Mouse (Mus musculus) liver, postnatal 0 days (tissue): ENCODE data around the gene Lgals9. TPM values are rescaled to one million over a fixed set of nuclear protein-coding genes. Genes with fewer than 3 reads are reported as not detected.

Experiments
- ATAC-seq: fragments of 200-750 bp; cut with Nextera tagmentation; 2 replicates; pipeline ENCODE4 v1.8.0; 2017; ENCODE audit warnings: mild to moderate bottlenecking, moderate library complexity
- DNase-seq: peaks from one replicate; pipeline ENCODE4 v3.0.0-alpha.2; 2016
- H3K27ac ChIP-seq: fragments of 300-500 bp; sonication (generic); 2 replicates; pipeline ENCODE4 v1.5.1; 2014; ENCODE audit warnings: antibody characterized with exemption, moderate library complexity, mild to moderate bottlenecking, low read depth
- H3K27me3 ChIP-seq: fragments of 300-500 bp; sonication (generic); 2 replicates; pipeline ENCODE4 v1.6.1; 2014; ENCODE audit warnings: low read length, control low read depth, mixed read lengths; ENCODE audit not compliant: insufficient read depth
- H3K36me3 ChIP-seq: fragments of 300-500 bp; sonication (generic); replicated peaks from 2 replicates; pipeline ENCODE4 v1.6.1; 2014; ENCODE audit warnings: mild to moderate bottlenecking, control low read depth, low read length, moderate library complexity, mixed read lengths; ENCODE audit not compliant: insufficient read depth
- H3K4me1 ChIP-seq: fragments of 300-500 bp; sonication (generic); 2 replicates; pipeline ENCODE4 v1.6.1; 2014; ENCODE audit warnings: antibody characterized with exemption, mild to moderate bottlenecking, control low read depth; ENCODE audit not compliant: insufficient read depth
- H3K4me2 ChIP-seq: fragments of 300-500 bp; sonication (generic); 2 replicates; pipeline ENCODE4 v1.6.1; 2014; ENCODE audit warnings: low read depth, mild to moderate bottlenecking, low read length, moderate library complexity, mixed read lengths
- H3K4me3 ChIP-seq: fragments of 300-500 bp; sonication (generic); 2 replicates; pipeline ENCODE4 v1.5.1; 2014; ENCODE audit warnings: low read depth, low read length
- H3K9ac ChIP-seq: fragments of 300-500 bp; sonication (generic); replicated peaks from 2 replicates; pipeline ENCODE4 v1.6.1; 2014; ENCODE audit warnings: mild to moderate bottlenecking, moderate library complexity
- H3K9me3 ChIP-seq: fragments of 300-500 bp; sonication (generic); 2 replicates; pipeline ENCODE4 v1.6.1; 2016; ENCODE audit warnings: mild to moderate bottlenecking, control low read depth, low read length, mixed read lengths
- CTCF ChIP-seq: sonication (generic); IDR thresholded peaks from 2 replicates; pipeline ENCODE4 v1.5.1; 2016; ENCODE audit warnings: antibody characterized with exemption, low read depth
- EP300 ChIP-seq: IDR thresholded peaks from 2 replicates; pipeline ENCODE4 v1.6.1; 2016; ENCODE audit warnings: antibody characterized with exemption, low read depth, mild to moderate bottlenecking
- WGBS: fragments of 180-500 bp; shearing (Covaris S2); extraction: QIAGEN DNeasy Blood & Tissue Kit; methylation state at CpG from one replicate; pipeline ENCODE4 v1.1.7; 2014; ENCODE audit not compliant: insufficient replicate concordance; 5-methylcytosine and 5-hydroxymethylcytosine counted together
- polyA plus RNA-seq: library from polyadenylated mRNA; unstranded; fragments of >200 nt; fragmentation: Nextera tagmentation; extraction: Ambion mirVana; gene quantifications from 2 replicates; pipeline ENCODE4 v1.2.1, GENCODE M21; 2015

The Lgals9 gene
- polyA plus RNA-seq, 1 experiment from 2014 or later: 373 TPM

- no peak overlapping the region for H3K9ac ChIP-seq
- H3K27me3 ChIP-seq: peaks cover 17% of the 10 kb centered on the region
- no peak for DNase-seq
- H3K4me3 ChIP-seq: no peak overlapping the region
- no peak overlapping the region for H3K4me2 ChIP-seq
- no peak overlapping the region for H3K27ac ChIP-seq
- H3K9me3 ChIP-seq: no peaks in the 10 kb centered on the region
- 48% methylated on average over 4 of the region's 4 CpGs for WGBS
- H3K36me3 ChIP-seq: no peaks in the 10 kb centered on the region
- no peak for TF ChIP-seq EP300
- no peak for TF ChIP-seq CTCF
- peaks cover 1% of the 10 kb centered on the region; the same call in 1 of the 2 replicates for H3K4me1 ChIP-seq
- ATAC-seq: no peak
These were observed 65.0 kb downstream of the Lgals9 start for GRCm38 (mm10) chr11:78919745-78920144.

DNA sequence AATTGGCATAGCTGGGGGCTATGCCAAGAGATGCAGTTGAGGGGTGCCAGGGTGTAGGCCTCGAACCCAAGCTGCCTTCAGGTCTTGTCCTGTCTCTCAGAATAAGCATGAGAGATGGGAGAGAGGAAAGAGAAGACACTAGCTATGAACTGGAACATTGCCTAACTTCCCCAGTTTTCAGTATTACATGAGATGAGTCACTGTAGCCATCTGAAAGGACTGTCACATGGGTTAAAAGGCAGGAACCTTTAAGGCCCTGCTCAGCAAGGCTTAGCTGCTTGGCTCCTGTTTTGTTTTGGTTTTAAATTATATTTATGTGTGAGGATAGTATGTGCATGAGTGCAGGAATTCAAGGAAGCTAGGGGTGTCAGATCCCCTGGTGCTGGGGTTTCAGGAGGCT is 68.3 kb downstream of the Lgals9 start:
- Histone ChIP-seq H3K4me2 (no peak overlapping the region), H3K4me1 (no peaks in the 10 kb centered on the region), H3K27ac (no peak overlapping the region), H3K27me3 (no peaks in the 10 kb centered on the region), H3K9me3 (no peaks in the 10 kb centered on the region), H3K9ac (no peak overlapping the region), H3K4me3 (no peak overlapping the region), H3K36me3 (no peaks in the 10 kb centered on the region)
- DNase-seq: no peak
- 56% methylated on average over 1 of the region's 1 CpGs for WGBS
- ATAC-seq: no peak
- TF ChIP-seq CTCF (no peak), EP300 (no peak)

DNA sequence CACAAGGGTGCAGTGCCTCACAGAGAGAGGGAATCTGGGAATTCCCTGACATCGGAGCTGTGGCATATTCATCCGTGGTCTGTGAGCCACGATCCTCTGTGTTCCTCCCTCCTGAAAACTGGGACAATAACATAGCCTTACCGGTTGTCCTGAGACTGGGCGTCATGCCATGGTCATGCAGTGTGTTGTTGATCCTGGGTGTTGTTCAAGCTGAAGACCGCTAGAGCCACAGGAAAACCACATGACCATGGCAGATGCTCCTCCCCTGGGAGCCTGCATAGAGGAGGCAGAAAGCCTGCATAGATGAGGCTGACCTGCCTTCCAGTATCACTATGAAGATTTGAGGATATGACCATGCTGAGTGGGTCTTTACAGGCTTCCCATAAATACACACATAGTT is 69.3 kb downstream of the Lgals9 start:
- Histone ChIP-seq H3K4me1 (no peaks in the 10 kb centered on the region), H3K4me2 (no peak overlapping the region), H3K27me3 (no peaks in the 10 kb centered on the region), H3K9me3 (no peaks in the 10 kb centered on the region), H3K4me3 (no peak overlapping the region), H3K27ac (no peak overlapping the region), H3K36me3 (no peaks in the 10 kb centered on the region), H3K9ac (no peak overlapping the region)
- ATAC-seq (no peak), DNase-seq (no peak)
- WGBS: 57% methylated on average over 6 of the region's 6 CpGs
- TF ChIP-seq EP300 (no peak), CTCF (no peak)

Other genes with a start within 250 kb of the Lgals9 start
- 19.0 and 20.1 TPM in 2 replicates for gene Ccnq, start 233.2 kb downstream of the Lgals9 start, polyA plus RNA-seq
- 12.9 and 16.5 TPM in 2 replicates for gene Lyrm9, start 158.4 kb downstream of the Lgals9 start, polyA plus RNA-seq
- not detected in 2 replicates for gene Nos2, start 64.2 kb downstream of the Lgals9 start, polyA plus RNA-seq
- 0.81 and 1.0 TPM in 2 replicates for gene Ksr1, start 161.5 kb upstream of the Lgals9 start, polyA plus RNA-seq